Mouse (Mus musculus) E14TG2a.4 (cell line): ENCODE measurements around the gene Camk2d.

Experiments used
- CTCF ChIP-seq: conservative IDR thresholded peaks from 2 replicates; pipeline ENCODE4 v1.5.1; 2014; ENCODE audit warnings: low read length
- NANOG ChIP-seq: IDR thresholded peaks from 2 replicates; pipeline ENCODE4 v1.6.1; 2014; ENCODE audit warnings: borderline replicate concordance, low read length, mixed read lengths

GRCm38 (mm10) chr3:126688516-126688915, 92.4 kb downstream of the Camk2d start:
- no peak for TF ChIP-seq CTCF
- TF ChIP-seq NANOG = no peak
